Mouse (Mus musculus): ENCODE results near the gene Fabp6.
A peak's percentile ranks its signal among the peaks of the same experiment; 100 is the strongest.

The Fabp6 gene

GRCm38 (mm10) chr11:43601440-43601839 is at the start of gene Fabp6:
Gene Fabp6, minus strand, starts transcription at chr11:43601540.
- DNase-seq (ENCODE audit: low read depth, low spot score), result no peak

GRCm38 (mm10) chr11:43645286-43645685 is 43.9 kb upstream of the Fabp6 start:
- DNase-seq (ENCODE audit: low read depth, low spot score), result peak; percentile 75

GRCm38 (mm10) chr11:43643180-43643591 is 41.8 kb upstream of the Fabp6 start:
- no peak for DNase-seq (ENCODE audit: low read depth, low spot score)

- no peak for DNase-seq (ENCODE audit: low read depth, low spot score)
Measured at GRCm38 (mm10) chr11:43638486-43638885, 37.1 kb upstream of the Fabp6 start.

GRCm38 (mm10) chr11:43636761-43637160 is 35.4 kb upstream of the Fabp6 start:
- no peak for DNase-seq (ENCODE audit: low read depth, low spot score)

- DNase-seq (ENCODE audit: low read depth, low spot score), result peak; percentile 95
Measured at GRCm38 (mm10) chr11:43633658-43634401, 32.5 kb upstream of the Fabp6 start.

GRCm38 (mm10) chr11:43633165-43633564 is 31.8 kb upstream of the Fabp6 start:
- DNase-seq (ENCODE audit: low read depth, low spot score), result no peak

GRCm38 (mm10) chr11:43632566-43632965 is 31.2 kb upstream of the Fabp6 start:
- DNase-seq (ENCODE audit: low read depth, low spot score), result no peak

GRCm38 (mm10) chr11:43631645-43632044 is 30.3 kb upstream of the Fabp6 start:
- DNase-seq (ENCODE audit: low read depth, low spot score), result no peak

GRCm38 (mm10) chr11:43626927-43627645 is 25.7 kb upstream of the Fabp6 start:
- no peak for DNase-seq (ENCODE audit: low read depth, low spot score)

GRCm38 (mm10) chr11:43626300-43626926 is 25.1 kb upstream of the Fabp6 start:
- DNase-seq (ENCODE audit: low read depth, low spot score), result peak; percentile 72

GRCm38 (mm10) chr11:43624341-43624740 is 23.0 kb upstream of the Fabp6 start:
- DNase-seq (ENCODE audit: low read depth, low spot score), result no peak

GRCm38 (mm10) chr11:43621769-43622168 is 20.4 kb upstream of the Fabp6 start:
- DNase-seq (ENCODE audit: low read depth, low spot score), result no peak

GRCm38 (mm10) chr11:43618403-43618802 is 17.1 kb upstream of the Fabp6 start:
- no peak for DNase-seq (ENCODE audit: low read depth, low spot score)

GRCm38 (mm10) chr11:43617924-43618323 is 16.6 kb upstream of the Fabp6 start:
- DNase-seq (ENCODE audit: low read depth, low spot score), result no peak

GRCm38 (mm10) chr11:43612834-43613488 is 11.6 kb upstream of the Fabp6 start:
- DNase-seq (ENCODE audit: low read depth, low spot score), result peak; percentile 90

GRCm38 (mm10) chr11:43610662-43611033 is 9.3 kb upstream of the Fabp6 start:
- no peak for DNase-seq (ENCODE audit: low read depth, low spot score)

GRCm38 (mm10) chr11:43610006-43610661 is 8.8 kb upstream of the Fabp6 start:
- no peak for DNase-seq (ENCODE audit: low read depth, low spot score)

- no peak for DNase-seq (ENCODE audit: low read depth, low spot score)
Measured at GRCm38 (mm10) chr11:43608440-43608839, 7.1 kb upstream of the Fabp6 start.

- no peak for DNase-seq (ENCODE audit: low read depth, low spot score)
Measured at GRCm38 (mm10) chr11:43605859-43606258, 4.5 kb upstream of the Fabp6 start.

GRCm38 (mm10) chr11:43604891-43605290 is 3.6 kb upstream of the Fabp6 start:
- DNase-seq (ENCODE audit: low read depth, low spot score), result no peak

- no peak for DNase-seq (ENCODE audit: low read depth, low spot score)
Measured at GRCm38 (mm10) chr11:43604207-43604606, 2.9 kb upstream of the Fabp6 start.

Measured in ZHBTc4 (cell line).